28 mouse cellular contexts compared by ENCODE assay signal in genomic region chr5:30095731-30096130, GRCm38 (mm10). TPM values are rescaled to one million over a fixed set of nuclear protein-coding genes. Genes with fewer than 3 reads are reported as not detected.
DNase-seq lines count a peak whose midpoint lies in the region; ATAC-seq and TF ChIP-seq lines count a peak whose summit lies in the region.
"Had no signal": no experiment of that assay in that cellular context is flagged by ENCODE, and none has a peak within 500 bp of the region (broad histone marks: within the 10 kb centered on the region; RNA-seq: fewer than 3 reads in every experiment).

No protein-coding gene starts in this region.

- no peak overlapping the region for H3K9ac ChIP-seq in forebrain, postnatal 0 days
- H3K9ac ChIP-seq in forebrain, embryonic 14.5 days (ENCODE audit: low read length) = no peak overlapping the region
- H3K9ac ChIP-seq: embryonic facial prominence, embryonic 12.5 days; forebrain, embryonic 12.5 days; heart, embryonic 13.5 days; hindbrain, embryonic 12.5 days had no signal

- no peaks in the 10 kb centered on the region for H3K9me3 ChIP-seq in forebrain, postnatal 0 days (ENCODE audit: low read length)
- no peaks in the 10 kb centered on the region for H3K9me3 ChIP-seq in forebrain, embryonic 14.5 days (replicated peaks; ENCODE audit: control insufficient read depth, low read length)
- H3K9me3 ChIP-seq: forebrain, embryonic 12.5 days had no signal

- TF ChIP-seq CTCF in forebrain, postnatal 0 days (IDR thresholded peaks at IDR 0.05; ENCODE audit: low read depth) = no peak

- no peaks in the 10 kb centered on the region for H3K4me1 ChIP-seq in forebrain, postnatal 0 days (ENCODE audit: insufficient read depth)
- no peaks in the 10 kb centered on the region for H3K4me1 ChIP-seq in forebrain, embryonic 14.5 days (ENCODE audit: control insufficient read depth, insufficient read depth, low read length)
- H3K4me1 ChIP-seq: embryonic facial prominence, embryonic 12.5 days; forebrain, embryonic 12.5 days; heart, embryonic 13.5 days; hindbrain, embryonic 12.5 days had no signal

- intact Hi-C loops in left cerebral cortex, postnatal 10 days (cut with DNase I) = no loop called here

- no peaks in the 10 kb centered on the region for H3K36me3 ChIP-seq in forebrain, postnatal 0 days (ENCODE audit: insufficient read depth)
- H3K36me3 ChIP-seq in forebrain, embryonic 14.5 days (ENCODE audit: control insufficient read depth, insufficient read depth, low read length) = no peaks in the 10 kb centered on the region
- H3K36me3 ChIP-seq: embryonic facial prominence, embryonic 12.5 days; forebrain, embryonic 12.5 days; G1E; heart, embryonic 13.5 days; hindbrain, embryonic 12.5 days had no signal

- no peak overlapping the region for H3K4me3 ChIP-seq in forebrain, postnatal 0 days (ENCODE audit: low read depth, low read length)
- H3K4me3 ChIP-seq in forebrain, embryonic 14.5 days (ENCODE audit: low read depth, low read length) = no peak overlapping the region
- H3K4me3 ChIP-seq: embryonic facial prominence, embryonic 12.5 days; forebrain, embryonic 12.5 days; gastrocnemius, adult 2 months; heart, embryonic 13.5 days; hindbrain, embryonic 12.5 days had no signal

- H3K27ac ChIP-seq in forebrain, postnatal 0 days (ENCODE audit: low read depth, low read length) = no peak overlapping the region
- no peak overlapping the region for H3K27ac ChIP-seq in forebrain, embryonic 14.5 days (ENCODE audit: low read depth, low read length)
- H3K27ac ChIP-seq: embryonic facial prominence, embryonic 12.5 days; forebrain, embryonic 12.5 days; gastrocnemius, adult 2 months; heart, embryonic 13.5 days; hindbrain, embryonic 12.5 days had no signal

- no peak for DNase-seq in cerebellum, adult 11 months
- DNase-seq in forebrain, postnatal 0 days = no peak
- DNase-seq in forebrain, embryonic 14.5 days (ENCODE audit: low spot score) = no peak
- DNase-seq in brain, adult 2 months (ENCODE audit: low read depth, low spot score) = peak; percentile 87
- peak; percentile 44 to 49 for DNase-seq in cerebellum, postnatal 36 days
- DNase-seq in left cerebral cortex, postnatal 10 days (ENCODE audit: extremely low spot score in 1 of 2, low spot score in 2 of 2) = no peak
- DNase-seq: B cell, adult 2 months; gastrocnemius, adult 2 months; gastrocnemius, postnatal 25 days; heart, postnatal 4 days; kidney, adult 8-10 months had no signal

- WGBS in forebrain, postnatal 0 days = 63% methylated on average over 6 of the region's 6 CpGs
- 79% methylated on average over 6 of the region's 6 CpGs for WGBS in forebrain, embryonic 14.5 days

- no peaks in the 10 kb centered on the region for H3K27me3 ChIP-seq in forebrain, postnatal 0 days (ENCODE audit: insufficient read depth, low read length)
- H3K27me3 ChIP-seq in forebrain, embryonic 14.5 days (replicated peaks; ENCODE audit: control insufficient read depth, insufficient read depth, low read length) = no peaks in the 10 kb centered on the region
- H3K27me3 ChIP-seq: embryonic facial prominence, embryonic 12.5 days; forebrain, embryonic 12.5 days; heart, embryonic 13.5 days; hindbrain, embryonic 12.5 days; Patski had no signal

- peak; percentile 31; the same call in 1 of the 2 replicates for ATAC-seq in cerebellum, adult (ENCODE audit: insufficient number of reproducible peaks, low FRiP score, low TSS enrichment)
- peak; percentile 36; the same call in 1 of the 2 replicates for ATAC-seq in forebrain, postnatal 0 days
- ATAC-seq in forebrain, embryonic 14.5 days = no peak
- no peak for ATAC-seq in megakaryocyte-erythroid progenitor cell, adult 5-6 weeks (replicated peaks; ENCODE audit: low FRiP score, low TSS enrichment, poor library complexity, severe bottlenecking)
- ATAC-seq: activated CD4-positive, CD25-positive, alpha-beta regulatory T cell, adult 4 months; CD4-positive, CD25-positive, alpha-beta regulatory T cell, adult 4 months; hindbrain, embryonic 16.5 days; inflammation-experienced regulatory T-cells, adult 6 months; intestine, postnatal 0 days; Patski had no signal

- no peak overlapping the region for H3K4me2 ChIP-seq in forebrain, postnatal 0 days (ENCODE audit: low read depth)
- no peak overlapping the region for H3K4me2 ChIP-seq in forebrain, embryonic 14.5 days (ENCODE audit: low read length)
- H3K4me2 ChIP-seq: embryonic facial prominence, embryonic 12.5 days; forebrain, embryonic 12.5 days; heart, embryonic 13.5 days; hindbrain, embryonic 12.5 days had no signal

RNA-seq across cellular contexts. Expression of gene Garem2, which starts 9.2 kb away (rescaled TPM):
- total RNA-seq in forebrain, postnatal 0 days (2014; rRNA removed) = 10.4 and 10.5 TPM in 2 replicates
- polyA plus RNA-seq in forebrain, postnatal 0 days (2015; fragmentation: Nextera tagmentation; extraction: Ambion mirVana) = 5.5 and 7.2 TPM in 2 replicates
- 11.3 and 12.7 TPM in 2 replicates for polyA plus RNA-seq in forebrain, embryonic 14.5 days (2014; fragmentation: Nextera tagmentation; extraction: Ambion mirVana)
- not detected in 2 replicates for total RNA-seq in megakaryocyte-erythroid progenitor cell, adult 5-6 weeks (2014; fragmentation: Nextera tagmentation)
- total RNA-seq in megakaryocyte-erythroid progenitor cell, adult 5-6 weeks (2017) = 0.47 TPM in 1 of 2 replicates, not detected in the other
- total RNA-seq in left cerebral cortex, postnatal 10 days (2021) = 10 to 100 TPM; 10.5 to 11.2 TPM
- total RNA-seq: gastrocnemius, adult 2 months; gastrocnemius, postnatal 25 days; granulocyte monocyte progenitor cell, adult 5-6 weeks had no signal
- polyA plus RNA-seq: activated CD4-positive, CD25-positive, alpha-beta regulatory T cell, adult 4 months; CD4-positive, CD25-positive, alpha-beta regulatory T cell, adult 4 months; G1E; inflammation-experienced regulatory T-cells, adult 6 months had no signal

RNA-seq across cellular contexts. Expression of gene 3110082J24Rik, which starts 10.2 kb away (rescaled TPM):
- total RNA-seq in forebrain, postnatal 0 days (2014; rRNA removed) = 1.0 and 2.0 TPM in 2 replicates
- polyA plus RNA-seq in forebrain, postnatal 0 days (2015; fragmentation: Nextera tagmentation; extraction: Ambion mirVana) = 2.0 and 2.5 TPM in 2 replicates
- 4.6 and 7.1 TPM in 2 replicates for polyA plus RNA-seq in forebrain, embryonic 14.5 days (2014; fragmentation: Nextera tagmentation; extraction: Ambion mirVana)
- not detected in 2 replicates for total RNA-seq in megakaryocyte-erythroid progenitor cell, adult 5-6 weeks (2014; fragmentation: Nextera tagmentation)
- not detected in 2 replicates for total RNA-seq in megakaryocyte-erythroid progenitor cell, adult 5-6 weeks (2017)
- 1 to 10 TPM; 2.1 to 2.2 TPM for total RNA-seq in left cerebral cortex, postnatal 10 days (2021)
- total RNA-seq: adrenal gland, adult 2 months; adrenal gland, postnatal 4 days; G1E; gastrocnemius, adult 2 months; gastrocnemius, postnatal 25 days; granulocyte monocyte progenitor cell, adult 5-6 weeks; heart, postnatal 4 days had no signal
- polyA plus RNA-seq: activated CD4-positive, CD25-positive, alpha-beta regulatory T cell, adult 4 months; adrenal gland, adult 2 months; CD4-positive, CD25-positive, alpha-beta regulatory T cell, adult 4 months; G1E; heart, embryonic 13.5 days; heart, postnatal 0 days; inflammation-experienced regulatory T-cells, adult 6 months; intestine, postnatal 0 days; Patski had no signal

RNA-seq across cellular contexts. Expression of gene Tyms, which starts 22.3 kb away (rescaled TPM):
- 12.3 and 14.3 TPM in 2 replicates for total RNA-seq in forebrain, postnatal 0 days (2014; rRNA removed)
- 26.8 and 34.1 TPM in 2 replicates for polyA plus RNA-seq in forebrain, postnatal 0 days (2015; fragmentation: Nextera tagmentation; extraction: Ambion mirVana)
- polyA plus RNA-seq in forebrain, embryonic 14.5 days (2014; fragmentation: Nextera tagmentation; extraction: Ambion mirVana) = 117 and 142 TPM in 2 replicates
- 86.1 and 88.4 TPM in 2 replicates for total RNA-seq in megakaryocyte-erythroid progenitor cell, adult 5-6 weeks (2014; fragmentation: Nextera tagmentation)
- 124 and 172 TPM in 2 replicates for total RNA-seq in megakaryocyte-erythroid progenitor cell, adult 5-6 weeks (2017)
- 1 to 10 TPM; 5.8 to 8.3 TPM for total RNA-seq in left cerebral cortex, postnatal 10 days (2021)

RNA-seq across cellular contexts. Expression of gene Hadha, which starts 59.2 kb away (rescaled TPM):
- 50.3 and 57.9 TPM in 2 replicates for total RNA-seq in forebrain, postnatal 0 days (2014; rRNA removed)
- 45.9 and 56.1 TPM in 2 replicates for polyA plus RNA-seq in forebrain, postnatal 0 days (2015; fragmentation: Nextera tagmentation; extraction: Ambion mirVana)
- polyA plus RNA-seq in forebrain, embryonic 14.5 days (2014; fragmentation: Nextera tagmentation; extraction: Ambion mirVana) = 64.9 and 65.8 TPM in 2 replicates
- 116 and 125 TPM in 2 replicates for total RNA-seq in megakaryocyte-erythroid progenitor cell, adult 5-6 weeks (2014; fragmentation: Nextera tagmentation)
- total RNA-seq in megakaryocyte-erythroid progenitor cell, adult 5-6 weeks (2017) = 157 TPM in 2 replicates
- 10 to 100 TPM; 60.2 to 64.6 TPM for total RNA-seq in left cerebral cortex, postnatal 10 days (2021)

RNA-seq across cellular contexts. Expression of gene Hadhb, which starts 59.3 kb away (rescaled TPM):
- 54.4 and 59.3 TPM in 2 replicates for total RNA-seq in forebrain, postnatal 0 days (2014; rRNA removed)
- polyA plus RNA-seq in forebrain, postnatal 0 days (2015; fragmentation: Nextera tagmentation; extraction: Ambion mirVana) = 43.2 and 46.2 TPM in 2 replicates
- polyA plus RNA-seq in forebrain, embryonic 14.5 days (2014; fragmentation: Nextera tagmentation; extraction: Ambion mirVana) = 75.6 and 80.9 TPM in 2 replicates
- 85.5 and 94.8 TPM in 2 replicates for total RNA-seq in megakaryocyte-erythroid progenitor cell, adult 5-6 weeks (2014; fragmentation: Nextera tagmentation)
- 65.4 and 79.4 TPM in 2 replicates for total RNA-seq in megakaryocyte-erythroid progenitor cell, adult 5-6 weeks (2017)
- total RNA-seq in left cerebral cortex, postnatal 10 days (2021) = 10 to 100 TPM; 52.3 to 52.6 TPM

Comparison
In these comparisons a context has a peak if more than half of its experiments do, and no peak if none do; other contexts are left out.
1. ATAC-seq: peak in cerebellum, adult (single experiment) and forebrain, postnatal 0 days (single experiment); none in forebrain, embryonic 14.5 days (single experiment) and megakaryocyte-erythroid progenitor cell, adult 5-6 weeks (single experiment).
2. DNase-seq: peak in brain, adult 2 months (single experiment) and cerebellum, postnatal 36 days (2 of 2); none in cerebellum, adult 11 months (single experiment), forebrain, postnatal 0 days (single experiment), forebrain, embryonic 14.5 days (single experiment) and left cerebral cortex, postnatal 10 days (0 of 2).